Mouse (Mus musculus): ENCODE measurements around the gene Gm18596. TPM values are rescaled to one million over a fixed set of nuclear protein-coding genes. Genes with fewer than 3 reads are reported as not detected.
"Not testable (repeated sequence)": the region's sequence is repeated elsewhere in the genome, so short reads cannot be mapped to it uniquely, and the experiment has no call there.

Gm18596 gene
- total RNA-seq, 1 experiment from 2014 or later, result not detected

GRCm38 (mm10) chr10:77715507-77715906 lies 26.9 kb downstream of the Gm18596 start, which contains the start of gene Gm10142:
Gm10142 (plus strand) TSS chr10:77715807.
- no peak for ATAC-seq (replicated peaks; ENCODE audit: low read depth, poor library complexity, severe bottlenecking)

- ATAC-seq (replicated peaks; ENCODE audit: low read depth, poor library complexity, severe bottlenecking), result peak; percentile 56
These were observed 28.7 kb downstream of the Gm18596 start for GRCm38 (mm10) chr10:77713734-77714133.

- not testable (repeated sequence) for ATAC-seq (replicated peaks; ENCODE audit: low read depth, poor library complexity, severe bottlenecking)
These were observed 31.3 kb downstream of the Gm18596 start, which contains the start of gene Gm10024 for GRCm38 (mm10) chr10:77711157-77711556. Gm10024 (plus strand) TSS chr10:77711457.

- ATAC-seq (replicated peaks; ENCODE audit: low read depth, poor library complexity, severe bottlenecking), result no peak
These were observed 32.6 kb downstream of the Gm18596 start for GRCm38 (mm10) chr10:77709831-77710230.

GRCm38 (mm10) chr10:77706326-77706725 lies 36.1 kb downstream of the Gm18596 start, which contains the start of gene Gm10272:
Gm10272 (plus strand) TSS chr10:77706626.
- no peak for ATAC-seq (replicated peaks; ENCODE audit: low read depth, poor library complexity, severe bottlenecking)

- ATAC-seq (replicated peaks; ENCODE audit: low read depth, poor library complexity, severe bottlenecking), result no peak
These were observed 45.3 kb downstream of the Gm18596 start, which contains the start of gene Gm9508 for GRCm38 (mm10) chr10:77697133-77697532. Gm9508 (minus strand) TSS chr10:77697233.

Other genes starting within 250 kb of the Gm18596 start
- 23.1 and 32.5 TPM in 2 replicates for gene Fam207a, start 226.9 kb downstream of the Gm18596 start, total RNA-seq (2017)
- 12.4 and 18.4 TPM in 2 replicates for gene Itgb2, start 212.4 kb downstream of the Gm18596 start, total RNA-seq (2017)
- gene Pttg1ip, start 160.9 kb downstream of the Gm18596 start, total RNA-seq (2017), result 35.5 and 47.4 TPM in 2 replicates
- gene Sumo3, start 136.5 kb downstream of the Gm18596 start, total RNA-seq (2017), result 147 and 170 TPM in 2 replicates
- gene Gm49325, start 136.4 kb downstream of the Gm18596 start, total RNA-seq (2017), result not detected in 2 replicates
- 27.0 and 37.2 TPM in 2 replicates for gene Ube2g2, start 120.4 kb downstream of the Gm18596 start, total RNA-seq (2017)
- gene Tspear, start 56.1 kb downstream of the Gm18596 start, total RNA-seq (2017), result 0.87 and 1.2 TPM in 2 replicates
- gene Gm19402, start 51.9 kb downstream of the Gm18596 start, total RNA-seq (2017), result not detected in 2 replicates
- not detected in 2 replicates for gene Gm9508, start 45.4 kb downstream of the Gm18596 start, total RNA-seq (2017)
- not detected in 2 replicates for gene Gm10272, start 36.0 kb downstream of the Gm18596 start, total RNA-seq (2017)
- not detected in 2 replicates for gene Gm10024, start 31.2 kb downstream of the Gm18596 start, total RNA-seq (2017)
- gene Gm10142, start 26.8 kb downstream of the Gm18596 start, total RNA-seq (2017), result not detected in 2 replicates
- gene Krtap12-1, start 22.0 kb downstream of the Gm18596 start, total RNA-seq (2017), result not detected in 2 replicates
- not detected in 2 replicates for gene Gm10100, start 16.2 kb downstream of the Gm18596 start, total RNA-seq (2017)
- gene Gm9736, start 8.7 kb upstream of the Gm18596 start, total RNA-seq (2017), result not detected in 2 replicates
- not detected in 2 replicates for gene Gm3233, start 17.0 kb upstream of the Gm18596 start, total RNA-seq (2017)
- not detected in 2 replicates for gene Gm3238, start 28.7 kb upstream of the Gm18596 start, total RNA-seq (2017)
- not detected in 2 replicates for gene Gm7138, start 34.3 kb upstream of the Gm18596 start, total RNA-seq (2017)
- gene Gm3250, start 39.9 kb upstream of the Gm18596 start, total RNA-seq (2017), result not detected in 2 replicates
- gene Gm7137, start 45.6 kb upstream of the Gm18596 start, total RNA-seq (2017), result not detected in 2 replicates
- not detected in 2 replicates for gene Gm9639, start 52.4 kb upstream of the Gm18596 start, total RNA-seq (2017)
- gene Gm19668, start 56.5 kb upstream of the Gm18596 start, total RNA-seq (2017), result not detected in 2 replicates
- not detected in 2 replicates for gene Gm9507, start 69.2 kb upstream of the Gm18596 start, total RNA-seq (2017)
- not detected in 2 replicates for gene Gm2696, start 72.0 kb upstream of the Gm18596 start, total RNA-seq (2017)
- gene Krtap10-4, start 84.5 kb upstream of the Gm18596 start, total RNA-seq (2017), result not detected in 2 replicates
- gene Krtap10-10, start 93.3 kb upstream of the Gm18596 start, total RNA-seq (2017), result not detected in 2 replicates
- not detected in 2 replicates for gene Gm36176, start 104.2 kb upstream of the Gm18596 start, total RNA-seq (2017)
- gene Gm10318, start 110.2 kb upstream of the Gm18596 start, total RNA-seq (2017), result not detected in 2 replicates
- gene Gm3285, start 119.3 kb upstream of the Gm18596 start, total RNA-seq (2017), result not detected in 2 replicates
- gene Lrrc3, start 159.9 kb upstream of the Gm18596 start, total RNA-seq (2017), result 0.23 TPM in 1 of 2 replicates, not detected in the other
- gene Trpm2, start 227.9 kb upstream of the Gm18596 start, total RNA-seq (2017), result 1.4 and 4.2 TPM in 2 replicates
- gene 1810043G02Rik, start 235.9 kb upstream of the Gm18596 start, total RNA-seq (2017), result 10.5 and 12.6 TPM in 2 replicates